Comparison of ENCODE assay signal across 9 mouse cellular contexts in the genomic region with DNA sequence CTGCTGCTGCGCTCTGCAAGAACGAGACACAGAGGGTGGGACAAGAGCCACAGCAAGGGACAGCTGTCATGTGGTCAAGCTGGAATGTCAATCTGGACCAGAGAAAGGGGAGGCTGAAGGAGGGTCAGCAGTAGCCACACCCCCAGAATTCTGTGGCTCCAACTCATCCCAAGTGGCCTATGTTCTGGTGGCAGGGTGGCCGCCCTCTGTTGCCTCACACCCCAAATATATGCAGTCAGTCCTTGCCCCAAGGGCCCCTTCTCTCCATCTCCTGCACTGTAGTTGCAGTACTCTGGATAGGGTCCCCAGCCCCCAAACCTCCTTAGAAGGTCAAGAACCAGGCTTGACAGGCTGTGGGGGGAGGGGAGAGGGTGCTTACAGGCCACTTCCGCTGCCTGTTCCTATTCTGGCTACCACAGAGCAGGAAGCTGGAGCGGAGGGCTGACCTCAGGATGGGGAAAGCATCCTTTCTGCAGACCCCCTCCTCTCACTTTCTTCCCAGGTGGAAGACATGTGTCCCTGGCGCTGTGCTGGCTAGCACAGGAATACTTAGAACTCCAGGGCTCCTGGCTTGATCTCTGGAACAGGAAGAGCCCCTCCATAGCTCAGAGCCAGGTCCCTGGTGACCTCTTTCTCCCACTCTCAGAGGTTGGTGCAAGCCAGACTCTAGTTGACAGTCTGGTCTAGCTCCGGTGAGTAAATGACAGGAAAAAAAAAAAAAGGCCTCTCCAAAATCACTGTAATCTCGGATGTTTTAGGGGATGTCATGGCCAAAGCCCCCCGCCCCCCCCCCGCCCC. TPM values are rescaled to one million over a fixed set of nuclear protein-coding genes. Genes with fewer than 3 reads are reported as not detected.
DNase-seq lines count a peak whose midpoint lies in the region; ATAC-seq and TF ChIP-seq lines count a peak whose summit lies in the region.
"Had no signal": no experiment of that assay in that cellular context is flagged by ENCODE, and none has a peak within 500 bp of the region (broad histone marks: within the 10 kb centered on the region; RNA-seq: fewer than 3 reads in every experiment).

No protein-coding gene starts in this region.

- peaks cover 34% of the 10 kb centered on the region for H3K27me3 ChIP-seq in embryonic facial prominence, embryonic 10.5 days (replicated peaks; ENCODE audit: low read depth, poor library complexity, severe bottlenecking)
- H3K27me3 ChIP-seq in hindbrain, embryonic 11.5 days (ENCODE audit: control insufficient read depth, insufficient read depth, low read length), result peaks cover 10% of the 10 kb centered on the region; the same call in 1 of the 2 replicates
- no peaks in the 10 kb centered on the region for H3K27me3 ChIP-seq in limb, embryonic 13.5 days
- H3K27me3 ChIP-seq in myocyte (ENCODE audit: control insufficient read depth, insufficient read depth, insufficient read length), result no peaks in the 10 kb centered on the region
- H3K27me3 ChIP-seq: CH12.LX had no signal

- peak; percentile 29 to 53 for DNase-seq in cerebellum, postnatal 25 days
- DNase-seq in embryonic facial prominence, embryonic 10.5 days (ENCODE audit: low spot score), result peak; percentile 71
- peak; percentile 68 for DNase-seq in hindbrain, embryonic 11.5 days (ENCODE audit: low spot score)
- DNase-seq in B cell, adult 2 months, result no peak
- no peak for DNase-seq in thymus, postnatal 10 days (ENCODE audit: low spot score in 2 of 2)

- H3ac ChIP-seq in myocyte (ENCODE audit: control insufficient read depth, insufficient read length), result no peak overlapping the region

- WGBS in embryonic facial prominence, embryonic 10.5 days, result 11% methylated on average over 10 of the region's 10 CpGs
- WGBS in hindbrain, embryonic 11.5 days, result 15% methylated on average over 10 of the region's 10 CpGs
- 21% methylated on average over 10 of the region's 10 CpGs for WGBS in limb, embryonic 13.5 days

- H3K4me3 ChIP-seq in embryonic facial prominence, embryonic 10.5 days, result peak overlapping the region; percentile 52
- peak overlapping the region; percentile 10 for H3K4me3 ChIP-seq in hindbrain, embryonic 11.5 days (ENCODE audit: low read depth, low read length)
- H3K4me3 ChIP-seq in limb, embryonic 13.5 days, result peak overlapping the region; percentile 20
- H3K4me3 ChIP-seq in myocyte, result no peak overlapping the region

- peaks cover 12% of the 10 kb centered on the region; the same call in 1 of the 2 replicates for H3K9me3 ChIP-seq in embryonic facial prominence, embryonic 10.5 days
- H3K9me3 ChIP-seq in hindbrain, embryonic 11.5 days (ENCODE audit: control insufficient read depth, low read length), result no peaks in the 10 kb centered on the region
- peaks cover 5% of the 10 kb centered on the region; the same call in 1 of the 2 replicates for H3K9me3 ChIP-seq in limb, embryonic 13.5 days

- H3K9ac ChIP-seq in hindbrain, embryonic 11.5 days (ENCODE audit: low read depth, low read length), result peak overlapping the region; percentile 43; the same call in 1 of the 2 replicates
- H3K9ac ChIP-seq in limb, embryonic 13.5 days, result peak overlapping the region; percentile 20; the same call in 1 of the 2 replicates

- ATAC-seq in cerebellum, adult (ENCODE audit: insufficient number of reproducible peaks, low FRiP score, low TSS enrichment), result no peak
- ATAC-seq in hindbrain, embryonic 11.5 days (ENCODE audit: low FRiP score), result peak; percentile 34; the same call in 1 of the 2 replicates
- ATAC-seq in limb, embryonic 13.5 days (ENCODE audit: low FRiP score, low read depth), result no peak

- H3K4me2 ChIP-seq in hindbrain, embryonic 11.5 days (replicated peaks; ENCODE audit: low read depth, low read length), result peak overlapping the region; percentile 53
- H3K4me2 ChIP-seq in limb, embryonic 13.5 days (replicated peaks), result peak overlapping the region; percentile 58
- no peak overlapping the region for H3K4me2 ChIP-seq in myocyte (ENCODE audit: low read depth)

- no peak for TF ChIP-seq POLR2A in myocyte (IDR thresholded peaks at IDR 0.05; ENCODE audit: insufficient read length, low read depth)

- peaks cover 79% of the 10 kb centered on the region for H3K36me3 ChIP-seq in embryonic facial prominence, embryonic 10.5 days (replicated peaks)
- H3K36me3 ChIP-seq in hindbrain, embryonic 11.5 days (ENCODE audit: control insufficient read depth, insufficient read depth, low read length), result 0 out of 2 replicates have a peak, but pooled peaks cover 2% of the 10 kb centered on the region
- H3K36me3 ChIP-seq in limb, embryonic 13.5 days, result peaks cover 48% of the 10 kb centered on the region
- no peaks in the 10 kb centered on the region for H3K36me3 ChIP-seq in myocyte (ENCODE audit: control insufficient read depth, insufficient read depth)

- peak overlapping the region; percentile 81 for H3K27ac ChIP-seq in embryonic facial prominence, embryonic 10.5 days (replicated peaks)
- peak overlapping the region; percentile 92 for H3K27ac ChIP-seq in hindbrain, embryonic 11.5 days (ENCODE audit: low read depth, low read length)
- peak overlapping the region; percentile 64 for H3K27ac ChIP-seq in limb, embryonic 13.5 days

- H3K79me2 ChIP-seq in myocyte (ENCODE audit: control insufficient read depth, insufficient read depth), result no peaks in the 10 kb centered on the region

- H3K4me1 ChIP-seq in embryonic facial prominence, embryonic 10.5 days, result peaks cover 79% of the 10 kb centered on the region
- peaks cover 32% of the 10 kb centered on the region for H3K4me1 ChIP-seq in hindbrain, embryonic 11.5 days (replicated peaks; ENCODE audit: control insufficient read depth, insufficient read depth, low read length)
- H3K4me1 ChIP-seq in limb, embryonic 13.5 days, result peaks cover 57% of the 10 kb centered on the region

TF ChIP-seq in myocyte, 11 proteins besides CTCF, POLR2A, EP300 and RAD21:
- TF ChIP-seq MYOG (IDR thresholded peaks at IDR 0.05; ENCODE audit: control insufficient read depth in 1 of 3, insufficient read depth in 1 of 3, insufficient read length in 2 of 3, low read depth in 2 of 3), result peak; percentile 76 to 95 (median 77)
- TF ChIP-seq MYOD1 (IDR thresholded peaks at IDR 0.05; ENCODE audit: control insufficient read depth in 1 of 3, insufficient read length in 2 of 3, low read depth in 2 of 3), result peak in 2 of 3 experiments; percentile 57 to 85
- no peak for TF ChIP-seq CEBPB (IDR thresholded peaks at IDR 0.05; ENCODE audit: insufficient read depth, poor library complexity, severe bottlenecking)
- no peak for TF ChIP-seq TCF3 (IDR thresholded peaks at IDR 0.05; ENCODE audit: insufficient read length, low read depth)
- no peak for TF ChIP-seq TCF12 (IDR thresholded peaks at IDR 0.05; ENCODE audit: insufficient read depth, poor library complexity, severe bottlenecking)
- TF ChIP-seq USF1 (IDR thresholded peaks at IDR 0.05; ENCODE audit: low read depth), result no peak
- no peak for TF ChIP-seq REST (IDR thresholded peaks at IDR 0.05; ENCODE audit: insufficient read depth, insufficient read length)

RNA-seq across cellular contexts. Expression of a gene that starts 6.5 kb away (rescaled TPM):
- 184 and 187 TPM in 2 replicates for polyA plus RNA-seq in embryonic facial prominence, embryonic 10.5 days (2016; fragmentation: Nextera tagmentation; extraction: Ambion mirVana)
- 57.9 and 65.1 TPM in 2 replicates for polyA plus RNA-seq in hindbrain, embryonic 11.5 days (2014; fragmentation: Nextera tagmentation; extraction: Ambion mirVana)
- polyA plus RNA-seq in limb, embryonic 13.5 days (2015; fragmentation: Nextera tagmentation; extraction: Ambion mirVana), result 162 and 165 TPM in 2 replicates
- polyA plus RNA-seq in myocyte (2012; fragmentation: generic; extraction: Trizol), result 40.4 TPM

RNA-seq across cellular contexts. Expression of a gene that starts 8.0 kb away (rescaled TPM):
- polyA plus RNA-seq in embryonic facial prominence, embryonic 10.5 days (2016; fragmentation: Nextera tagmentation; extraction: Ambion mirVana), result 105 and 109 TPM in 2 replicates
- 126 and 129 TPM in 2 replicates for polyA plus RNA-seq in hindbrain, embryonic 11.5 days (2014; fragmentation: Nextera tagmentation; extraction: Ambion mirVana)
- 115 and 131 TPM in 2 replicates for polyA plus RNA-seq in limb, embryonic 13.5 days (2015; fragmentation: Nextera tagmentation; extraction: Ambion mirVana)
- polyA plus RNA-seq in myocyte (2012; fragmentation: generic; extraction: Trizol), result 133 TPM

RNA-seq across cellular contexts. Expression of a gene that starts 15.3 kb away (rescaled TPM):
- 0.77 and 0.79 TPM in 2 replicates for polyA plus RNA-seq in embryonic facial prominence, embryonic 10.5 days (2016; fragmentation: Nextera tagmentation; extraction: Ambion mirVana)
- 0.85 and 0.97 TPM in 2 replicates for polyA plus RNA-seq in hindbrain, embryonic 11.5 days (2014; fragmentation: Nextera tagmentation; extraction: Ambion mirVana)
- polyA plus RNA-seq in limb, embryonic 13.5 days (2015; fragmentation: Nextera tagmentation; extraction: Ambion mirVana), result 1.9 and 2.3 TPM in 2 replicates
- polyA plus RNA-seq in myocyte (2012; fragmentation: generic; extraction: Trizol), result not detected

RNA-seq across cellular contexts. Expression of a gene that starts 31.6 kb away (rescaled TPM):
- 0.14 TPM in 1 of 2 replicates, not detected in the other for polyA plus RNA-seq in embryonic facial prominence, embryonic 10.5 days (2016; fragmentation: Nextera tagmentation; extraction: Ambion mirVana)
- not detected in 2 replicates for polyA plus RNA-seq in hindbrain, embryonic 11.5 days (2014; fragmentation: Nextera tagmentation; extraction: Ambion mirVana)
- 0.18 TPM in 1 of 2 replicates, not detected in the other for polyA plus RNA-seq in limb, embryonic 13.5 days (2015; fragmentation: Nextera tagmentation; extraction: Ambion mirVana)
- polyA plus RNA-seq in myocyte (2012; fragmentation: generic; extraction: Trizol), result 54.1 TPM

RNA-seq across cellular contexts. Expression of a gene that starts 59.5 kb away (rescaled TPM):
- 51.8 and 52.7 TPM in 2 replicates for polyA plus RNA-seq in embryonic facial prominence, embryonic 10.5 days (2016; fragmentation: Nextera tagmentation; extraction: Ambion mirVana)
- polyA plus RNA-seq in hindbrain, embryonic 11.5 days (2014; fragmentation: Nextera tagmentation; extraction: Ambion mirVana), result 170 TPM in 2 replicates
- 68.2 and 71.1 TPM in 2 replicates for polyA plus RNA-seq in limb, embryonic 13.5 days (2015; fragmentation: Nextera tagmentation; extraction: Ambion mirVana)
- 38.5 TPM for polyA plus RNA-seq in myocyte (2012; fragmentation: generic; extraction: Trizol)

Comparison
In these comparisons a context has a peak if more than half of its experiments do, and no peak if none do; other contexts are left out.
1. DNase-seq: peak in cerebellum, postnatal 25 days (2 of 2), embryonic facial prominence, embryonic 10.5 days (single experiment) and hindbrain, embryonic 11.5 days (single experiment); none in B cell, adult 2 months (0 of 2) and thymus, postnatal 10 days (0 of 2).
2. Peak in every context shown above with its lines, with median percentiles within 50 percentile points of each other: H3K27ac ChIP-seq.